Mouse (Mus musculus) layer of hippocampus, postnatal 10 days (tissue): ENCODE measurements around the gene Erc2. TPM values are rescaled to one million over a fixed set of nuclear protein-coding genes. Genes with fewer than 3 reads are reported as not detected.

Experiments
- DNase-seq, 2 experiments: peaks; one replicate each; pipeline ENCODE4 v3.0.0; 2021; ENCODE audit warnings: low spot score in 2 of 2
- total RNA-seq, 2 experiments: library from RNA; stranded (reverse); gene quantifications; 2 replicates each; pipeline ENCODE4 v1.2.3; 2021

Erc2 gene
- total RNA-seq, 2 experiments from 2014 or later = 236 to 251 TPM

- no peak for DNase-seq
Measured at GRCm38 (mm10) chr14:28362336-28362735, 740.1 kb downstream of the Erc2 start.

- DNase-seq = no peak
Measured at GRCm38 (mm10) chr14:28370713-28371112, 748.5 kb downstream of the Erc2 start.

- DNase-seq = no peak
Measured at GRCm38 (mm10) chr14:28371651-28372050, 749.4 kb downstream of the Erc2 start.

DNA sequence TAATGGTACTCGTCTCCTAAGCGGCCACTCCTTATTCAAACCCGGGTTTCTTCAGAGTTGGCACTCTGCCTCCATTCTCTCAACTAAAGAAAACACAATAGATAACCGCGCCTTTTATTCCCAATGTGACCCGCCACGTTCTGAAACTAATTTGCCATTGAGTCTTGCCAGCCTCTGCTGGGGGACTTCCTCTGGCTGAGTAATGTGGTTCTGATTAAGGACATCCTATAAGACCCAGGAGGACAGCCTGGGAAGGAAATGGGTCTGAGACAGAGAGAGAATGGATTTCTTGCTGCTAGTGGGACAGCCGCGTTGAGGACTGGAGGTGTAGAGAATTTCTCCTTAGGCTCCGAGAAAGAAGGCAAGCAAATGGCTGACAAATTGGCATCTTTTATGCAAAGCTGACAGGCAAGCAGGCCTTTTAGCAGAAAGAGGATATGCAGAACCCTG lies 753.4 kb downstream of the Erc2 start:
- DNase-seq = no peak

DNA sequence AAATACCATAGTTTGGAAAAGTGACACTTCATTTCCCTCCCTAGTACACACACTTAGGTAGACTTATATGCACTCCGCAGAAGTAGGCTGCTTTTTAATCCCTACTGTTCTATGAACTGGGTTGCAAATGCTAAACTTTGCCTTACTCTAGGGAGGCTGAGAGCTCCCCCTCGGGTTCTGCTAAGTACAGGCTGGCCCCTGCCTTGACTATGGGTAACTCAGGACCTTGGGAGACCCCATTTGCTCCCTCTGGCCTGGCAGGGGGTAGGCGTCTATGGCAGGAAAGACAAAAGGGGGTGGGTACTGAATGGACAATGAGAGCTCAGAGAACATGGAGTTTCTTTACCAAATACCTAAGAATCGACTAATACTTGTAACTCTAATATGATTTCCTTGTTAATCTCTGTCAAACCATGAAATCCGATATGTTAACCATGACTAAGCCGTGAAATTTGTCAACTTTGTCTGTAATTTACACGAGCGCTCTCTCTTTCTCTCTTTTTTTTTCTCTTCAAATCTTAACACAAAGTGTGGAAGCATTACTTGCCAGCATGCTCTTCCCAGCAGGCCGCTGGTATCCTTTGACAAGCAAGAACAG lies 754.1 kb downstream of the Erc2 start:
- DNase-seq = no peak

DNA sequence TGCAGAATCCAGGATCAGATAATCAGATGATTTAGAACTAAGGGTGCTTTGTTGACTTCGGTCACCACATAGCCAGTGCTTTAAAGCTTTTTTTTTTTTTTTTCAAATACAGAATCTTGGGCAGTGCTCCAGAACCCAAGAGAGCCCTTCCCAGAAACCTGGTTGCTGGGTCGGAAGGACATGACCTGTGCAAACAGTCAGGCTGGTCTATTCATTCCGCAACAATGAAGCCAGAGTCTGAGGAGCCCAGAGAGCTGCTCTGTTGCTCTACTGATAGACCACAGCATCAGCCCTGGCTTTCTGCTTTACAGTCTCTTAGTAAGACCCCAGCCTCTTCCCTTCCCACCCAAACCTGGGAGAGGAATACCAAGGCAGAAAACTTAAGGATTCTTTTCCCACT lies 755.3 kb downstream of the Erc2 start:
- DNase-seq = no peak

DNA sequence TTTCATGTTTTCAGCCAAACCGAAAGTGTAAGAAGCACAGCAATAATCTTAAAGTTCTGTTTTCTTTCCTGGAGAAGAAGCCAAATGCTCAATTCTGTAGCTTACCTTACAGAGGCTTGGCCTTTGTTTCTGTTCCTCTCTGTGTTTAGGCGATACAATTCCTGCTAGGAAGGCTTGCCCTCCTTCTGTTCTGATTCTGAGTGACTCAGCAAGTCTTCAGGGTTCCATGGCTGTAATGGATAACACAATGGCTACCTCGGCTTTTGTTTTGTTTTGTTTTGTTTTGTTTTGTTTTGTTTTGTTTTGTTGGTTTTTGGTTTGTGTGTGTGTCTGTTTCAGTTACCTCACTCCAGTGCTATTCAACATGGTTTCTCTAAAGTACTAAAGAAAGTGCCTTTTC lies 757.9 kb downstream of the Erc2 start:
- DNase-seq = no peak

- DNase-seq = no peak
Measured at GRCm38 (mm10) chr14:28381801-28382550, 759.7 kb downstream of the Erc2 start.

- no peak for DNase-seq
Measured at GRCm38 (mm10) chr14:28386815-28387607, 764.8 kb downstream of the Erc2 start.

DNA sequence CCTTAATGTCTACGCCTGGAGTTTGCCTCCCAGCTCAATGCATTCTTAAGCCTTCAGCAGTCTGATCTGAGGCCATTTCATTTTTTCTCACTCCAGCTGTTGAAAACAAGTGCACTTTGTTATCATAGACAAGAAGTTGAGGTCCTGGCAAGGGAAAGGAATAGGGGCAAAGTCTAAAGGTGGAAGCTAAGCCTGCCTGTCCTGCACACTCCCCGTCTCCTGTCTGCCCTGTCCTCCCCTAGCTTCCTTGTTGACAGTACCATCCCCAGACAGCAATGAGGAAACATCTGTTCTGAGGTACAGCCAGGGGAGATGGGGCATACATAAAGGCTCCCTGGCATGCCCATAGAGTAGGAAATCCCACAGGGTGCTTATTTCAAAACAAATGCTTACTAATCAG lies 776.7 kb downstream of the Erc2 start:
- DNase-seq = no peak

GRCm38 (mm10) chr14:28399897-28400296 lies 777.7 kb downstream of the Erc2 start:
- DNase-seq = no peak

- no peak for DNase-seq
Measured at GRCm38 (mm10) chr14:28405277-28405840, 783.1 kb downstream of the Erc2 start.

DNA sequence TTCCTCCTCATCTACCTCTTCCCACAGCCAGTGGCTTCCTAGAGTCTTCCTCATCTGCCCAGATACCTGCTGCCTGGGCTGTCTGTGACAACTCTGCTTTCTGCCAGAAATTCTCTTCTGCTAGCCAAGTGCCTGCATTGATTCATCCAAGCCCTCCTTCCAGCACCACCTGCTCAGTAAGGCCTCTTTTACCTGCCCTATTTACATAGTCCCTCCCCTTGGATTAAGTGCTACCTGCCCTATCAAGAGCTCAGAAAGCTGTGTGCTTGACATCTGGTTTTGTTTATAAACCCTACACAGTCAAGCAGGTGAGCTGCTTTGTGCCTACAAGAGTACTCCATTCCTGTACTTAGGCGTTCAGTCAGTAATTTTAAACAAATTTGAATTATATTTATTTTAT lies 787.2 kb downstream of the Erc2 start:
- no peak for DNase-seq

GRCm38 (mm10) chr14:28409796-28410347 lies 787.6 kb downstream of the Erc2 start:
- DNase-seq = no peak

DNA sequence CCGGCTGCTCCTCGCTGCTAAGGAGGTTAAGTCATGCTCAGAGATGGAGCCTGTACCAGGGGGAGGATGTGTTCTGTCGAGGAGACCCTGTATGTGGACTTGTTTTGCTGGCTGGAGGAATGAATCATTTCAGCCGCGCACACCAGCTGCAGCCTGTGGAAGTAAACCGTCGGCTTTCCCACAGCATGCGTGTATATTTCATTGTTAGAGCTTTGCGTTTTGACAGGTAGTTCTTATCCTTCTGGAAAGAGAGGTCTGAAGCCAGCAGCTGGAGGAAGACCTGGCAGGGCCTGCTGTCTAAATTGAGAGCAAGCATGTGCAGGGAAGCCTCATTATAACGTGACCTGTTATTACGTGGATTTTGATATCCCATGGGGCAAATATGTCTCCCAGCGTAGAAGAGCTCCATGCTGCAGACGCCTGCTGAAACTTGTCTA lies 788.6 kb downstream of the Erc2 start:
- no peak for DNase-seq

GRCm38 (mm10) chr14:28412252-28412995 lies 790.2 kb downstream of the Erc2 start:
- no peak for DNase-seq

DNA sequence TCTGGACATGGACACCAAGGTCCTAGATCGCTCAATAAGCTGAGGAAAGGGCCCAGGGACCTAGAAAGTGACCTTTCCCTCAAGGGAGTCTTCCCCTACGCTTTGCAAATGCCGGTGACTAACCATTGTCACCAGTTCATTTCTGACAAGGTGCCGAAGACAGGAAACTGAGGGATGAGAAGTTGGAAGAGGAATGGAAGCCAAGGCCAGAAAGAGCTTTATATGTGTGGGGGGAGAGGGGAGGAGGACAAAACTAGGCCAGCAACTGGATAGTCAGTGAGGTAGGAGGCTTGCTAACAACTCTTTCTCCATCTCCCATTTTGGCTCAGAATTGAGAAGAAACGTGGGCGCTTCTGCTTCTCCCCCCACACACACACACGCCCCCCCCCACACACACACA lies 791.3 kb downstream of the Erc2 start:
- no peak for DNase-seq

DNA sequence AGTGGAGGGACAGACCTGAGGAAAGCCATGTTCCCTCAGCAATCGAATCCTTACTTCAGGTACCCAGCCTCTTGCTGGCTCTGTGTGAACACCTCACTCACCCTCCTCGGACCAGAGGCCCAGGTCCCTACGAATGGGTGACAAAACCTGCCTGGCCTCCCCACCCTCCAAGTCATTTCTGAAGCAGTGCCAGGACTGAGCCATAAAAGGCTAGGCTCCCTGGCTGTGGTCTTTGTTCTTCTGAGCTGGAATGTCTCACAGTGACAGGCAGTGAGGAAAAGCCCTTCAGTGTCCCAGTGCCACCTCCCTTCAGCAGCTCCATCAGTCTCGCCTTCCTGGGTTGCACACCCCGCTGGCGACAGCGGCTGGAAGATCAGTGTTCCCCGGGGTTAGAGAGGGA lies 794.8 kb downstream of the Erc2 start:
- DNase-seq = no peak

DNA sequence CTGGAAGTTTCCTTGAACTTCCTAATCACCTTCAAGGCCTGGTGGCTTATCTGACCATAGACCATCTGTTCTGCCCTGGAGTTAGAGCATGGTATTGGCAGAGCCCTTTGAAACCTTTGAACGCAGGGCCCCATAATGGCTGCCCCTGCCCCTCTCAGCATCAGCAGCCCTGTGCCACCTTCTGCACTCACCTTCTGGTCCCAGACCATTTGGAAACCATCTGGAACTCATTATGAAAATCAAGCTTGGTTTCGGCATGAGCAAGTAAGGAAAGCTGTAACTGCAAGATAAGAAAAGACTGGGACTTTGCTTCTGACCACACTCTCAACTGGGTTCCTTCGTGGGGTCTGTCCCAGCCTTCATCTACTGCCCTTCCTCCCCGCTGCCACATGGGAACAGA lies 796.3 kb downstream of the Erc2 start:
- DNase-seq = no peak

- DNase-seq = no peak
Measured at GRCm38 (mm10) chr14:28419188-28419587, 797.0 kb downstream of the Erc2 start.

DNA sequence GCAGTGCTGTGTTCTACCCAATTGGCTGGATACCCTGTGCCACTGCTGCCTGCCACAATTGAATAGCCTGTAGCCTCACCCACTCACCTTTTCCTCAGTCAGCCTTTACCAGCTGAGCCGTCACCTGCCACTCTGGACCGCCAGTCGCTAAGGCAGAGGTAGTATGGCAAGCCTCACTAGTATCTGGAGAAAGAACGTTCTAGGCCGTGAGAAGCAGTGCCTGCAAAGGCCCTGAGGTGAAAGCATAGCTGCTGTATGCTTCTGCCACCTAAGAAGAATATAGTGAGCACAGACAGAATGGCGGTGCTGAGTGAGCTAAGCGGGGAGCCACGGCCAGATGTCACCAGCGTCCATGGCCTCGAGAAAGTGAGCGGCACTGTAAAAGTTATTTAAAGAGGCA lies 798.4 kb downstream of the Erc2 start:
- DNase-seq = no peak
